Mouse (Mus musculus): ENCODE data around the gene Chsy1.

Gene Chsy1

GRCm38 (mm10) chr7:66109855-66110635, 730 bp downstream of the Chsy1 start:
- no peak for DNase-seq (ENCODE audit: low read depth, low spot score)

- DNase-seq (ENCODE audit: low read depth, low spot score), result no peak
Measured at GRCm38 (mm10) chr7:66110636-66111112, 1.4 kb downstream of the Chsy1 start.

GRCm38 (mm10) chr7:66111211-66111610, 1.9 kb downstream of the Chsy1 start:
- DNase-seq (ENCODE audit: low read depth, low spot score), result no peak

GRCm38 (mm10) chr7:66113561-66113960, 4.2 kb downstream of the Chsy1 start:
- no peak for DNase-seq (ENCODE audit: low read depth, low spot score)

GRCm38 (mm10) chr7:66115821-66116343, 6.6 kb downstream of the Chsy1 start:
- no peak for DNase-seq (ENCODE audit: low read depth, low spot score)

- no peak for DNase-seq (ENCODE audit: low read depth, low spot score)
Measured at GRCm38 (mm10) chr7:66116906-66117482, 7.7 kb downstream of the Chsy1 start.

GRCm38 (mm10) chr7:66118046-66118445, 8.7 kb downstream of the Chsy1 start:
- DNase-seq (ENCODE audit: low read depth, low spot score), result no peak

- DNase-seq (ENCODE audit: low read depth, low spot score), result no peak
Measured at GRCm38 (mm10) chr7:66118796-66119195, 9.5 kb downstream of the Chsy1 start.

- no peak for DNase-seq (ENCODE audit: low read depth, low spot score)
Measured at GRCm38 (mm10) chr7:66120139-66120538, 10.8 kb downstream of the Chsy1 start.

- no peak for DNase-seq (ENCODE audit: low read depth, low spot score)
Measured at GRCm38 (mm10) chr7:66120702-66121396, 11.5 kb downstream of the Chsy1 start.

- DNase-seq (ENCODE audit: low read depth, low spot score), result no peak
Measured at GRCm38 (mm10) chr7:66124551-66124968, 15.2 kb downstream of the Chsy1 start.

GRCm38 (mm10) chr7:66125368-66125767, 16.1 kb downstream of the Chsy1 start:
- DNase-seq (ENCODE audit: low read depth, low spot score), result no peak

GRCm38 (mm10) chr7:66127951-66128645, 18.8 kb downstream of the Chsy1 start:
- DNase-seq (ENCODE audit: low read depth, low spot score), result no peak

- no peak for DNase-seq (ENCODE audit: low read depth, low spot score)
Measured at GRCm38 (mm10) chr7:66128857-66129256, 19.5 kb downstream of the Chsy1 start.

- no peak for DNase-seq (ENCODE audit: low read depth, low spot score)
Measured at GRCm38 (mm10) chr7:66130296-66130695, 21.0 kb downstream of the Chsy1 start.

- no peak for DNase-seq (ENCODE audit: low read depth, low spot score)
Measured at GRCm38 (mm10) chr7:66131776-66132421, 22.6 kb downstream of the Chsy1 start.

- DNase-seq (ENCODE audit: low read depth, low spot score), result no peak
Measured at GRCm38 (mm10) chr7:66134154-66134553, 24.8 kb downstream of the Chsy1 start.

GRCm38 (mm10) chr7:66135644-66136043, 26.3 kb downstream of the Chsy1 start:
- no peak for DNase-seq (ENCODE audit: low read depth, low spot score)

- no peak for DNase-seq (ENCODE audit: low read depth, low spot score)
Measured at GRCm38 (mm10) chr7:66136187-66136586, 26.9 kb downstream of the Chsy1 start.

- DNase-seq (ENCODE audit: low read depth, low spot score), result no peak
Measured at GRCm38 (mm10) chr7:66137309-66137708, 28.0 kb downstream of the Chsy1 start.

GRCm38 (mm10) chr7:66138301-66138700, 29.0 kb downstream of the Chsy1 start:
- DNase-seq (ENCODE audit: low read depth, low spot score), result no peak

All from telencephalon, adult 2 months (tissue).